Mouse (Mus musculus) thymus, adult 2 months (tissue): Measurements from ENCODE around the gene Btbd19.

ENCODE experiments used
- CTCF ChIP-seq: fragments of 200-500 bp; IDR thresholded peaks from 2 replicates; pipeline ENCODE4 v1.5.1; 2012; ENCODE audit warnings: mild to moderate bottlenecking, control low read depth, low read length, moderate library complexity, borderline replicate concordance; ENCODE audit not compliant: control insufficient read depth, poor library complexity, insufficient read depth; ENCODE audit errors: extremely low read depth
- POLR2A ChIP-seq: fragments of 200-500 bp; IDR thresholded peaks from 2 replicates; pipeline ENCODE4 v1.6.1; 2012; ENCODE audit warnings: mild to moderate bottlenecking, low read length, control low read depth, moderate library complexity; ENCODE audit not compliant: control insufficient read depth, poor library complexity, insufficient read depth; ENCODE audit errors: extremely low read depth

DNA sequence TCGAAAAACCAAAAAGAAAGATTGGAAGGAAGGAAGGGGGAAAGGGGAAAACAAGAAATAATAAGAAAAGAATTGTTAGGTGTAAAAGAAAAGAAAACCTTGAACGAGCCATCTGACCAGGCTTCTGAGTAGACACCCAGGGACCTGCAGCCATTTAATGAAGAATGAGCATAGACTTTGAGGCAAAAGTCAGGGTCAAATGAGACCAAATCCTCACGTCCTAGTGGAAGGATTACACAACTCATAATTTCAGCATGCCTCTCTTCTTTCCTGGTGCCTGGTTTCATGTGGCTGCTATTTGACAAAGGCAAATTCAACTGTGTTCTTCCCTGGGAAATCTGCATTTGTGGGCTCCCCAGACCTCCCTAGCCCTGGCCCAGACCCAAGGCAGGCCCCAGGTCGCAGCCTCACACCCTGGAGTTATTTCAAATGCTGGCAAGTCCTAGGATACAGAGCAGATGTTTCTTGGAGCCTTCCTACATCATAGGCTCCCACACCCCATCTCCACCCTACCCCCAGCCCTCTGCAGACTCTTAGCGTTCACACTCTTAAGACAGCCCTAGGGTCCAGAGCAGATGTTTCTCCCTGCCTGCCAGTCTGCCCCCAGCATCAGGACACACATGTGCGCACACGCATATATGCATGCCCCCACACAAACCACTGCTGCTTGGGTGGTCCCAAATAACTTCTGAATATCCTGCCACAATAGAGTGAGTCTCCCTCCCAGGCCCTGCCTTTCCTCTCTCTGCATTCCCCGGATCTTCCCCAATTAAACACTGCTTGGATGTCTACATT lies 27.4 kb downstream of the Btbd19 start:
- no peak for TF ChIP-seq POLR2A
- no peak for TF ChIP-seq CTCF
